Mouse (Mus musculus) kidney, postnatal 14 days (tissue): ENCODE data around the gene Cep70.

Source experiments
- DNase-seq: peaks from one replicate; pipeline ENCODE4 v3.0.0; 2022; ENCODE audit warnings: mixed read lengths

Gene Cep70

DNA sequence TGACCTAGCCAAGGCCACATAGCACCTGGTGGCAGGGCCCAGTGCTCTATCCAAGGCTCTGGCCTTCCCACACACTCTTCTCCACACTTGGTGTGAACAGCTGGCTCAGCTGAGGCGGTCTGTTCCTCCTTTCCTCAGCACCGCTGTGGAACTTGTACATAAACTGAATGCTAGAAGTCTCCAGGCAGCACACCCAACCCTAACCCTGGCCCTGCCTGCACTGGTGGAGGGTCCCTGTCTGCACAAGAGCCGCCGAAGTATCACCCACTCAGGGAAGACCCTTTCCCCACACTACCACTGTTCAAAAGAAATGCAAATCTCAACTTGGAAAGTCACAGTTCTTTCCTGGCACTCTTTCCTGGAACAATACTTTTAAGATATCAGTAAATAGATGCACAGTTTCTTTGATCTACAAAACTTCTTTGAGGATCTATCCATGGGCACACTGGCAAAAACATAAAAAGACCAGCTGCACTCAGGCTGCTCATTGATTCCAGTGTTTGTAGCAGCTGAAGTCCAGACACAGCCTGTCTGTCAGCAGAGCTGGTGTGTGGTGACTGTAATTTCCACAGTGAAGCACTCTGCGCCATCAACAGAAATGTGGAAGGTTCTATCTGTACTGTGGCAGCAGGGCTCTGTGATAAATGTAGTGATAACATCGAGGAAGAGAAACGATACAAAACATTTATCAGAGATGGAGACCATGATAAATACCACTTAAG lies 82.2 kb downstream of the Cep70 start:
- DNase-seq = no peak

DNA sequence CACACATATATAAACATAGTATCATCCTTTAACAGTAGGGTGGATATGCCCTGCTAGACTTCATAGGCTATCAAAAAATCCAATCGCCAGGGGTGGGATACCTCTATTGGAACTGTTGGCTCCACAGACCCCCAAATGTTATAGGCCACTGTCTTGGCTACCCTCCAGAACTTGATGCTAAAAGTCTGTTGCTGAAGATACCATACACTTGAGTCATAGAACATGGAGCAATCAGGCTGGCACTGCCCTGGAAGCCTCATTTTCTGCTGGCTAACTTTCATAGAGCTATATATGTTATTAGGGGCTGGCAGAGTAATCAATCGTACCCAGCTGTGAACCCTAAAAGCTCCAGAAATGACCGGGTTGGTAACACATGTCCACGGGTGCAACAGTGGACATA lies 82.8 kb downstream of the Cep70 start:
- no peak for DNase-seq

DNA sequence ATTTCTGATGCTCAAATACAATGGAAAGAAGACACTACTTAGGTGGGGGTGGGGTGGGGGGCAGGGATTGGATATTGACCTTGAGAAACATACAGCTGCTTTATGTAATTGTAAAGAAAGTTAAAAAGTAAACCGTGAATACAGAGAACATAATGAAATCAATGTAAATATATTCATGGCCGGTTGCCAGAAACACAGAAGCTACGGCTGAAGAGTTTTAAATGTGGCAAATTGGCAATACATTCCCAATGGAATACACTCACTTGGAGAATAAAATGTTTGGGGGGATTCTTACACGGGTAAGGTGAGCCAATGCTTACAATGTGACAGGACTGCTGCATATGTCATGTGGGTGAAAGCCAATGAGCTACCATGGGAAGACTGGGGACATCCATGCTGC lies 83.7 kb downstream of the Cep70 start:
- no peak for DNase-seq

DNA sequence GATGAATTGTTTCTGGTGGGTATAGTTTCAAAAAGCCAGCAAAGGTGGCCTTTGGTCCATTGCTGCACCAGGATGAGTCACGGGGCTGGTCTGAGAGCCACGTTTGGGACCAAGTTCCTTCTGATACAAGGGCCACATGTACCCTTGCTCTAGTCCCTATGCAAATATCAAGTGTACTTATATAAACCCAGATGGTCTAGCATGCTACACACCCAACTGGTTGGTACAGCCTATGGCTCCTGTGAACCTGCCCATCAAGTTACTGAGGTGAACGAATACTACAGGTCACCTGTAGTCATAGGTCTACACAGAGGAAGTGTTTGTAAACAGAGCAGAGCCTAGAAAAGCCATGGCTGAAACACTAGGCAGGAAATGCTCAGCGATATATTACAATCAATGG lies 93.4 kb downstream of the Cep70 start:
- DNase-seq = no peak

DNA sequence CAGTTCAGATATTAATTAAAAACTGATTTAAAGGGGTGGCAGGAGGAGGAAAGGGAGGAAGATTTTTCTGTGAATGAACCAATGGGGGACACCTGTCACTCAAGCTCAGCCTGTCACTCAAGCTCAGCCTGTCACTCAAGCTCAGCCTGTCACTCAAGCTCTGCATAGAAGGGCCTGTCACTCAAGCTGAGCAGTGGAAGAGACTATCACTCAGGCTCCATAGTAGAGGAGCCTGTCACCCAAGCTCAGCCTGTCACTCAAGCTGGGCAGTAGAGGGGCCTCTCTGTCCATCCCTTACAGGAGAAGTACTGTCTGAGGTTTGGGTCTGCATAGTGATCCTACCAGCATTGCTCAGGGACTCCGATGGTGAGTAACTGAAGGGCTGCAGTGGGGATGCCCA lies 95.1 kb downstream of the Cep70 start:
- DNase-seq = no peak

DNA sequence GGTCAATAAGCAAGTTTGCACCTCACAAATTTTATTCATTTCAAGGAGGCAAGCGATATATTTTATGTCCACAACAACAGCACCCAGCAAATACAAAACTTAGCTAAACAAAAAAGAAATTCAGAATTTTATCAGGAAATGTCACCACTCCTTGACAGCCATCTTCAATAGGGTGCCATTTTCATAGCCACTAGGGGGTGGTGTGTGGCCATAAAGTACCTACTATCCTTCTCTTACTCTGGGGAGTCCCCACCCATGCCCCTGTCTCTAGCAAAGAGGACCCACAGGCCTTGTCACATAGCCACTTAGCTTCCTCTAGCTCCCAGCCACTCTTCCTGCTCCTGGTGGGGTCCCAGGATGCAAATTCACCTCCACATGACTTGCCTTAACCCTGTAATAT lies 96.0 kb downstream of the Cep70 start:
- DNase-seq = no peak

DNA sequence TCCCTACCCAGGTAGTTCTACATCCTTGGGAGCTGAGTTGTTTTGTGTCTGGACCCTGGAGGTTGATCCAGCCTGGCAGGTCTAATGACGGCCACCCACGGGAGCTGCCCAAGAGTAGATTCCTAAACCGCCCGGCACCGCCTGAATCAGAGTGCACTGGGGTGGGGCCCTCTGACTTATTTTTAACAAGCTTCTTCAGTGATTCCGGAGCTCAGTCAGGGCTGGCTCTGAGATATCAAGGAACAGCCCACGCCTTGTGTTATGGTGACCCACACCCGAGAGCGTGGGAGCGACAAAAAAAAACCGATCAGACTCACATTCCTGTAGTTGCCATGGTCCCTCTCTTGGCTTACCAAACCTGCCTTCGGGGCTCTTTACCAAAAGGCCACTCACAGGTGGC lies 97.0 kb downstream of the Cep70 start:
- no peak for DNase-seq

DNA sequence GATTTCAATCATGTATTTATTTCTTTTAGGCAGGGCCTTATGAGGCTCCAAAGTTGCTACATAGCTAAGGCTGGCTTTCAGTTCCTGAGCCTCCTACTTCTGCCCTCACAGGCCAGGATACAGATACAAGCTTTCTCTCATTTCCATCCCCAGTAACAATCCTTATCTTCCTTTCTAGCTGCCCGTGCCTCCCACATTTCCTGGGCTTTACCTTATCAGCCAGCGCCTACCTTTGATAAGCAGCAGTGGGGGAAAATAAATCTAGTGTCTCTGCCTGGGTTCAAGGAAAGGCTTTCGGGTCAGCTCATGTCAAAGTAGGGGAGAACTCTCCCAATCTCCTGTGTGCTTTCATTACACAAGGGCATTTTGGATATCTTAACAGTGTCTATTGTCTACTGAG lies 98.4 kb downstream of the Cep70 start:
- no peak for DNase-seq

DNA sequence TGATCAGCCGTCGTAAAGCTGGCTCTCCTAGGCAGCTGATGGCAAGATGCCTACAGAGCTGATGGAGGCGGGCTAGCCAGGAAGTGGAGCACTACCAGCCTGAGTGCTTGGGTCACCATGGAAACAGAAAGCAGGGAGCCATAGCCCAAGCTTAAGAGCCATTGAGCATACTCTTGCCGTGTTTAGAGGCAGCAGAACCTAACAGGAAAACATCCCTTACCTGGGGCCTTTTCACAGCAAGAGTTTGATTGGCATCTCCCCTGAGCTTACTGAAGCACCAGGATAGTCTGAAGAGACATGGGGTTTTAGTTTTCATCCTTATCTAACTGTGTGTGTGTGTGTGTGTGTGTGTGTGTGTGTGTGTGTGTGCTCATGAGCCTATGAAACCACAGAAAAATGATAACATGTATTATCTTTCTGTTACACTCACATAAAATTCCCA lies 102.2 kb downstream of the Cep70 start:
- DNase-seq = no peak
